Mouse (Mus musculus): ENCODE results near the gene Polr1c. TPM values are rescaled to one million over a fixed set of nuclear protein-coding genes. Genes with fewer than 3 reads are reported as not detected.

Gene Polr1c
- polyA plus RNA-seq, 1 experiment = 55.4 TPM

DNA sequence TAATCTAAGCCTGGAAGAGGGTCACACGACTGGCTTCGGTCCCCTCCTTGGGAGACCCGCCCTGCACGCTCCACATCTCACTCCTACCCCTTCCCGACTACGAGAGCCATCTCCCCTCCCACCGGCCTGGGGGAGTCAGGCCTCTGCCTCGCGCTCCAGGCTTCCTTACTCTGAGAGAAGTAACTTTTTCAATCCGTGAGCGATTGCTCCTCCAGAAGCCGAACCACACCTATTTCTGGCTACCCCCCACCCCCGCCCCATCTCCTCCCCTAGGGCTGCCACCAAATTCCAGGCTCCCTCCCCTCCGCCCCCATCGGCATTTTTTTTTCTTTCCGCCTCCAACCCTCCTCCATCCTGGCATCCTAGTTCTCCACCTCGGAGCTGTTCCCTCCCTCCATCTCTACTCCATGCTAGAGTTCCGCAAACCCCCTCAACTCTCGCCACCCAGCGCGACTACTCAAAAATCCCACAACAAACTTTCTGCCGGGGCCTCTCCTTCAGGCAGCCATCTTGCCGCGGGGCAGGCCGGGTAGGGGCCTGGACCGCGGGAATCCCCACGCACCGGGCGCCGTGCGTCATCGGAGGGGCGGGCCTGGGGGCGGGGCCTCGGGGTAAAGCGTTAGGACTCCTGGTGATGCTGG, 34.7 kb upstream of the Polr1c start, which contains the start of gene Tjap1:
Gene Tjap1 (minus strand): TSS at position 544 of the 641 bp plus-strand sequence.
- Histone ChIP-seq H3K27ac (ENCODE audit: control insufficient read depth, insufficient read depth, low read depth, low read length, poor library complexity) (peak within 1 kb of the TSS; percentile 48; the same call in 1 of the 2 replicates), H3K4me3 (replicated peaks; ENCODE audit: control insufficient read depth, low read depth, low read length) (peak within 1 kb of the TSS; percentile 95), H3K4me1 (ENCODE audit: control insufficient read depth, insufficient read depth, low read length) (peaks cover 1% of the 10 kb centered on the region; the same call in 1 of the 2 replicates)
- TF ChIP-seq POLR2A (IDR thresholded peaks at IDR 0.05; ENCODE audit: borderline replicate concordance, control insufficient read depth, low read depth, low read length) (peak; percentile 45; the same call in 1 of the 2 replicates), CTCF (IDR thresholded peaks at IDR 0.05; ENCODE audit: control insufficient read depth, insufficient read depth, low read length) (no peak)
- 1% methylated on average over 37 of the region's 37 CpGs for WGBS

DNA sequence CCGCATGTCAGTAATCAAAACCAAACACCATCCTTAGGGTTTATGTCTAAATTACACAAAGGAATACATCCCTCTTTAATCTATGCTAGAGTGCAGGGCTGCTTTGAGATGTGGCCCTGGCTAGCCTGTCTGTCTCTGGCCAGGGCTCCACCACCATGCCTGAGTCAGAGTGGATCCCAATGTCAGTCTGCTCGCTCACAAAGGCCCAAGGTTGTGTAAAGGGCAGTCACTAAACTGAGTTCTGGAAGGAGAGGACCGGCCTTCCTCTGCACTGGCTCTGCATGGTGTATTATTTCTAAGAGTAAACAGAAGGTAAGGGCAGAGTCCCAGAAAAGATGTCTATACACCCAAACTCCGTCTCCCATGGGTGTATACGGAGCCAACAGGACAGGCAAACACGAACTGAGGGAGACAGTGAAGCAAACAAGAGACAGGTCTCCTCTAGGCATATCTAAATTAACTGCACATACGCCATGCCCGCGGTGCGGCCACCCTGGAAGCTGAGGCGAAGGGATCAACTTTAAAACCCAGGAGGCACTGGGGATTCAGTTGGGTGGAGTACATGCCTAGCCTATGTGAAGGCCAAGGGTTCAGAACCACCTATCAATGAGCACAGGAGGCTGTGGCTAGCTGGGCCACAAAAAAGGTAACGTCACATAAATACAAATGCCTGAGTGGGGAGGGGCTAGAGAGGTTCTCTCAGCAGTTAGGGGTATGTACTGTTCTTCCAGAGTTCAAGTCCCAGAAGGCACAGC, 30.3 kb upstream of the Polr1c start:
- Histone ChIP-seq H3K27ac (ENCODE audit: control insufficient read depth, insufficient read depth, low read depth, low read length, poor library complexity) (no peak overlapping the region), H3K4me1 (ENCODE audit: control insufficient read depth, insufficient read depth, low read length) (peaks cover 1% of the 10 kb centered on the region; the same call in 1 of the 2 replicates), H3K4me3 (replicated peaks; ENCODE audit: control insufficient read depth, low read depth, low read length) (no peak overlapping the region)
- 90% methylated on average over 12 of the region's 12 CpGs for WGBS
- TF ChIP-seq POLR2A (IDR thresholded peaks at IDR 0.05; ENCODE audit: borderline replicate concordance, control insufficient read depth, low read depth, low read length) (no peak), CTCF (IDR thresholded peaks at IDR 0.05; ENCODE audit: control insufficient read depth, insufficient read depth, low read length) (no peak)

DNA sequence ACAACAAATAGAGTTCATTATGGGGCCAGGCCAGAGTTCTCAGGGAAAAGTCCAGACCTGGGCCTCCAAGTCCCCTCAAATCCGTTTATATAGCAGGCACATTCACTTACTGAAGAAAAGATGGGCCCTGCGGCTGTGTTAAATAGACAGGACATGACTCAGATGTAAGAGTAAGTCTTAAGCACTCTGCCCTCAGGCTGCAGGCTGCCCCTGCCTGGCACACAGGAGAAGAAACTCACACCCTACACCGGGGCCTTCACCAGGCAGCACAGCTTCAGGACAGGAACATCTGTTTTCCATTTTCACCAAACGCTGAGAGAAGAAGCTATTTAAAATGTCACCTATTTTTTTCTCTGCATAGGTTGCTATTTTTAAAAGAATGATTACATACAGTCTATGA, 29.7 kb upstream of the Polr1c start:
- WGBS = 87% methylated on average over 4 of the region's 4 CpGs
- TF ChIP-seq CTCF (IDR thresholded peaks at IDR 0.05; ENCODE audit: control insufficient read depth, insufficient read depth, low read length) = no peak
- no peak for TF ChIP-seq POLR2A (IDR thresholded peaks at IDR 0.05; ENCODE audit: borderline replicate concordance, control insufficient read depth, low read depth, low read length)
- no peak overlapping the region for H3K4me3 ChIP-seq (replicated peaks; ENCODE audit: control insufficient read depth, low read depth, low read length)

GRCm38 (mm10) chr17:46275506-46275905, 27.7 kb upstream of the Polr1c start:
- no peak overlapping the region for H3K27ac ChIP-seq (ENCODE audit: control insufficient read depth, insufficient read depth, low read depth, low read length, poor library complexity)
- 81% methylated on average over 10 of the region's 10 CpGs for WGBS
- H3K4me1 ChIP-seq (ENCODE audit: control insufficient read depth, insufficient read depth, low read length) = no peaks in the 10 kb centered on the region
- no peak overlapping the region for H3K4me3 ChIP-seq (replicated peaks; ENCODE audit: control insufficient read depth, low read depth, low read length)
- TF ChIP-seq CTCF (IDR thresholded peaks at IDR 0.05; ENCODE audit: control insufficient read depth, insufficient read depth, low read length) = no peak
- TF ChIP-seq POLR2A (IDR thresholded peaks at IDR 0.05; ENCODE audit: borderline replicate concordance, control insufficient read depth, low read depth, low read length) = no peak

More for the DNA sequence above, 29.7 kb upstream of the Polr1c start:
- Histone ChIP-seq H3K4me1 (ENCODE audit: control insufficient read depth, insufficient read depth, low read length) (peaks cover 1% of the 10 kb centered on the region; the same call in 1 of the 2 replicates), H3K27ac (ENCODE audit: control insufficient read depth, insufficient read depth, low read depth, low read length, poor library complexity) (no peak overlapping the region)

DNA sequence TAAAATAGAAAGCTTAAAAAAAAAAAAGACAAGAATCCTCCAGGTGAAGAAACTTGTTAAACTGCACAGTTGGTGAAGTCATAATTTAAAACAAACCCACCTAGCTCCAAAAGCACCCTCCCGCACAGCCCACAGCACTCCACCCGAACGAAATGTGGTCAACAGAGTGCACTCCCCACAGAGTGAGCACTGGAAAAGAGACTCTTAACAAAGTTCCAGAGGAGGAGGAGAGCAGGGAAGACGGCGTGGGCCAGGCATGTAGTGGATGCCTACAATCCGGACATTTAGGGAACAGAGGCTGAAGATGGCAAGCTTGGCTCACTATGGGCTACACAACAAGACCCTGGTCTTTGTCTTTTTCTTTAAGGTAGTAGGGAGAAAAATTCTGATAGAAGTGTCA, 27.2 kb upstream of the Polr1c start:
- TF ChIP-seq CTCF (IDR thresholded peaks at IDR 0.05; ENCODE audit: control insufficient read depth, insufficient read depth, low read length) = no peak
- no peak for TF ChIP-seq POLR2A (IDR thresholded peaks at IDR 0.05; ENCODE audit: borderline replicate concordance, control insufficient read depth, low read depth, low read length)
- 91% methylated on average over 6 of the region's 6 CpGs for WGBS
- H3K4me3 ChIP-seq (replicated peaks; ENCODE audit: control insufficient read depth, low read depth, low read length) = no peak overlapping the region
- no peaks in the 10 kb centered on the region for H3K4me1 ChIP-seq (ENCODE audit: control insufficient read depth, insufficient read depth, low read length)
- no peak overlapping the region for H3K27ac ChIP-seq (ENCODE audit: control insufficient read depth, insufficient read depth, low read depth, low read length, poor library complexity)

DNA sequence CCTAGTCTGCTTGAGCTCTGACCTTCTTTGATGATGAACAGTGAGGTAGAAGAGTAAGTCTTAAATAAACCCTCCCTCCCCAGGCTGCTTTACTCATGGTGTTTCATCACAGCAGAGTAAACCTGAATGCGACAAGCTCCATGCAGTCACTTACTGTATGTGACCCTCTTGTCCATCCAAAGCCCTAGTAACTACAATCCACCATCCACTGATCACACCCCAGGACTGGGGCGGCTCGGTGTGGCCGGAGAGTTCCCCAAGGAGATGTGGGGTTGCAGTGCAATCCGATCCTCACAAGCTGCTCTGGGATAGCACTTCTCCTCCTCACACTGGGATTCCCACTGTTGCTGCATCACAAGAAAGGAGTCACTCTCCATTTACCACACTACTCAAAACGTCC, 26.6 kb upstream of the Polr1c start:
- WGBS = 83% methylated on average over 6 of the region's 6 CpGs
- TF ChIP-seq POLR2A (IDR thresholded peaks at IDR 0.05; ENCODE audit: borderline replicate concordance, control insufficient read depth, low read depth, low read length) = no peak
- TF ChIP-seq CTCF (IDR thresholded peaks at IDR 0.05; ENCODE audit: control insufficient read depth, insufficient read depth, low read length) = no peak
- Histone ChIP-seq H3K4me3 (replicated peaks; ENCODE audit: control insufficient read depth, low read depth, low read length) (no peak overlapping the region), H3K4me1 (ENCODE audit: control insufficient read depth, insufficient read depth, low read length) (no peaks in the 10 kb centered on the region), H3K27ac (ENCODE audit: control insufficient read depth, insufficient read depth, low read depth, low read length, poor library complexity) (no peak overlapping the region)

- H3K4me3 ChIP-seq (replicated peaks; ENCODE audit: control insufficient read depth, low read depth, low read length) = no peak overlapping the region
- WGBS = 76% methylated on average over 1 of the region's 1 CpGs
- no peaks in the 10 kb centered on the region for H3K4me1 ChIP-seq (ENCODE audit: control insufficient read depth, insufficient read depth, low read length)
- H3K27ac ChIP-seq (ENCODE audit: control insufficient read depth, insufficient read depth, low read depth, low read length, poor library complexity) = no peak overlapping the region
- no peak for TF ChIP-seq CTCF (IDR thresholded peaks at IDR 0.05; ENCODE audit: control insufficient read depth, insufficient read depth, low read length)
- TF ChIP-seq POLR2A (IDR thresholded peaks at IDR 0.05; ENCODE audit: borderline replicate concordance, control insufficient read depth, low read depth, low read length) = no peak
Measured at GRCm38 (mm10) chr17:46273803-46274236, 26.0 kb upstream of the Polr1c start.

DNA sequence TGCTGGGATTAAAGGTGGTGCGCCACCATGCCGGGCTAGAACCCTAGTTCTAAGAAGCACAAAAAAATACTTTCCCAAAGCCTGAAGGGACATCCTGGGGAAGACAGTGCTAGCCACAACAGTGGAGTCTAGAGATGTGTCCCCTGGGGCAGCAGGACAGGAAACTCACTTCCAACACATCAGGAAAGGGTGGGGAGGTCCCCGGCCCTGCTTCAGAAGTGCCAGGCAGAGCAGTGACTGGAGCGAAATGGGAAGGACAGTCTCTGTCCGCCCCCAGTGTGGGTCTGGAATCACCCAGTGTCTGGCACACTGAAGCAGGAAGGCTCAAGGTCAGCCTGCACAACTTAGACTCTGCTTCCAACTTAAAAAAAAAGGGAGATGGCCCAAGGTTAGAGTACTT, 24.8 kb upstream of the Polr1c start:
- no peaks in the 10 kb centered on the region for H3K4me1 ChIP-seq (ENCODE audit: control insufficient read depth, insufficient read depth, low read length)
- 87% methylated on average over 5 of the region's 5 CpGs for WGBS
- H3K4me3 ChIP-seq (replicated peaks; ENCODE audit: control insufficient read depth, low read depth, low read length) = no peak overlapping the region
- no peak overlapping the region for H3K27ac ChIP-seq (ENCODE audit: control insufficient read depth, insufficient read depth, low read depth, low read length, poor library complexity)
- TF ChIP-seq POLR2A (IDR thresholded peaks at IDR 0.05; ENCODE audit: borderline replicate concordance, control insufficient read depth, low read depth, low read length) (no peak), CTCF (IDR thresholded peaks at IDR 0.05; ENCODE audit: control insufficient read depth, insufficient read depth, low read length) (no peak)

Data from bone marrow, adult 2 months (tissue).